Mouse (Mus musculus) CD8-positive naive resting alpha-beta T cell, adult 2 months (primary cell): Measurements from ENCODE around the gene Wnt10a.

Source experiments
- DNase-seq, 2 experiments: peaks; one replicate each; pipeline ENCODE4 v3.0.0; 2022; ENCODE audit warnings: low read depth in 2 of 2, low spot score in 2 of 2

The Wnt10a gene

DNA sequence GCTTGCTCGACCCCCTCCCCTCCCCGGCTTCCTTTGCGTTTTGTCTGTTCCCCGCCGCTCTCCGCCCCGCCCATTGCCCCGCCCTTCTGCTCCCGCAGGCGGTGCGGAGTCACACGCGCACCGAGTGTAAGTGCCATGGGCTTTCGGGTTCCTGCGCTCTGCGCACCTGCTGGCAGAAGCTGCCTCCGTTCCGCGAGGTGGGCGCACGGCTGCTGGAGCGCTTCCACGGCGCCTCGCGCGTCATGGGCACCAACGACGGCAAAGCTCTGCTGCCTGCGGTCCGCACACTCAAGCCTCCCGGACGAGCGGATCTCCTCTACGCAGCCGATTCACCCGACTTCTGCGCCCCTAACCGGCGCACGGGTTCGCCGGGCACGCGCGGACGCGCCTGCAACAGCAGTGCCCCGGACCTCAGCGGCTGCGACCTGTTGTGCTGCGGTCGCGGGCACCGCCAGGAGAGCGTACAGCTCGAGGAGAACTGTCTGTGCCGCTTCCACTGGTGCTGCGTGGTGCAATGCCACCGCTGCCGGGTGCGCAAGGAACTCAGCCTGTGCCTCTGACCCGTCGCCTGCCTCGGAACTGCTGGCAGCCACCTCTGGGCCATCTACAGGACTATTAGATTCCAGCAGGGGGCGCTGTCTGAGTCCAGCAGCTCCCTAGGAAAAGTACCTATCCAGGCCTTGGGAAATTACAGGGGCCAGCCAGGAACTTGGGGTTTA, 7.1 kb upstream of the Wnt10a start:
- DNase-seq: no peak

DNA sequence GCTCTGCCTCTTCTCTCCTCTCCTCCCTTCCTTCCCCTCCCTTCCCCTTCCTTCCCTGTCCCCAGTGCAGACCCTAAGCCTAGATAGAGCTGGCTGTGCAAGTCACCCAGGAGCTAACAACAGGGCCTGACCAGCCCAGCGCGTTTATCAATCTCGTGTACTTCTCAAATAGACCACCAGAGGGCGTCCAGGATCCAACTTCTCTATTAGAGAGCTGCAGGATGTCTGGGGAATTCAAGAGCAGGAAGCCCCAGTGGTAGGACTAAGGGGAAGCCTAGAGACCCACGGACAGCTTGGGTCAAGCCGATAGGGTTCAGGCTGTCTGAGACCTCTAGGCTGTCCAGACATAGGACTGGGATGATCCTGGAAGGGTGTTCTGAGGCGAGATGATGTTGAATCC, 3.5 kb upstream of the Wnt10a start:
- DNase-seq: peak; percentile 82 to 84

DNA sequence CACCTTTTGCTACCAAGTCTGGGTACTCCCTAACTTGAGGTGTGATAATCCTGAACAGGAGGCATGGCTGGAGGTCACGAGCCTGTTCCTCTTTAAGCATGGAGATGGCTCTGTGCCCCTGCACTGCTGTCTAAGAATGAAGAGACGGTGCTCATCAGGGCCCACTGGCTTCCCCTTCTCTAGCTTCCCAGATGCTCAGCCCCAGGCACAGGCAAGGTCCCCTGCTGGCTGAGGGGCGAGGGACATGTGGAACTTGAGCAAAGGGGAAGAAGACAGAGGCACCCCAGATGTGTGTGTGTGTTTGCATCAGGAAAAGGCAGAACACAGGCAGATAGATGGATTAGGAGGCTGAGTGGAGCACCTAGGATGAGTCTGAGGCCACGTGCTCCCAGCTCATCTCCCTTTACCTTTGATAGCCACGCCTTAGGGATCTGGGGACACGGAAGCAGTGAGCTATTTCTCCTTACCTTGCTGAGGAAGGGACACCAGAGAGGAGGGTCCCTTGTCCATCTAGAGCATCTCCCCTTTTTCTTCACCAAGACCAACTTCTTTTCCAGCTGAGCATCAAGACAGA, 2.6 kb upstream of the Wnt10a start:
- DNase-seq: no peak

DNA sequence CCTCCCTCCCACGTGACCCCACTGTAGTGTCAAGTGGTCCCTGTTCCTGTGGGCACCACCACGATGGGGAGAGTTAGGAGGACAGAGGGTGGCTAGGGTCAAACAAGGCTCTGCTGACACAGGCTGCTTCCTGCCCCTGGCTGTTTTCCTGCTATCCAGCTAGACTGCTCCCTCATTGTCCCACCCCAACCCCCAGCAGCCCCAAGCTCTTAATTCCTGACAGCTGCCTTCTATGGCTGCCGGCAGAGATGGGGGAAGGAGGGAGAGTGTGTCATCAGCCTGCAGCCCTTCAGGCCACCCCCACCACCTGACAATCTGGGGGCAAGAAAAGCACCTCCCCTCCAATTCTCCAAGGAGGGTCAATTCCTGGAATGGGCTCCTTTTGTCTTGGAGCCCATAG, 1.2 kb upstream of the Wnt10a start:
- DNase-seq: no peak

DNA sequence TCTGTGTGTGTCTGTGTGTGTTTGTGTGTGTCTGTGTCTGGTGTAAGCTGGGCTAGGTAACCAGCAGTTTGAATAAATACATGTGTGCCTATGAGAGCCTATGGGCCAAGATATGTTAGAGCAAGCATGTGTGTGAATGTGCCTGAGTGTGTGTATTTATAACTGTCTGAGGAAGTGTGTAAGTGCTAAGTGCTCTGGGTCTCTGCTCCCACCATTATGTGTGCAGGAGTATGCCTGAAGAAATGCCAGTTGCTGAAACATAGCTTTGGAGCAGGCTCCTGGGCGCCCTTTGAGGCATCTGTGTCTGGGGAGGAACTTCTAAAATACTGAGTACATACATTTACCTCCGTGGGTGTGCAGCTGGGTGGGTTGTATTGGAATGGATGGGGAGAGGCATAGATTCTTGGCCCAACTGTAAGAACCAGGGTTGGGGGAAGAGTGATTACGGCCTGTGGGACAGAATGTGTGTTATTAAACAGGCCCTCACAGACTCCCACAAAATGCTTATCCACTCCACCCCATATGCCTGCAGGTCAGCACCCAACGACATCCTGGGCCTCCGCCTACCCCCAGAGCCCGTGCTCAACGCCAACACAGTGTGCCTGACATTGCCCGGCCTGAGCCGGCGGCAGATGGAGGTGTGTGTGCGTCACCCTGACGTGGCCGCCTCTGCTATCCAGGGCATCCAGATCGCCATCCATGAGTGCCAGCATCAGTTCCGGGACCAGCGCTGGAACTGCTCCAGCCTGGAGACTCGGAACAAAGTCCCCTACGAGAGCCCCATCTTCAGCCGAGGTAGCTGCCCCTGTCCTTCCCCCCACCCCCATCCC, 1.7 kb downstream of the Wnt10a start:
- DNase-seq: no peak

DNA sequence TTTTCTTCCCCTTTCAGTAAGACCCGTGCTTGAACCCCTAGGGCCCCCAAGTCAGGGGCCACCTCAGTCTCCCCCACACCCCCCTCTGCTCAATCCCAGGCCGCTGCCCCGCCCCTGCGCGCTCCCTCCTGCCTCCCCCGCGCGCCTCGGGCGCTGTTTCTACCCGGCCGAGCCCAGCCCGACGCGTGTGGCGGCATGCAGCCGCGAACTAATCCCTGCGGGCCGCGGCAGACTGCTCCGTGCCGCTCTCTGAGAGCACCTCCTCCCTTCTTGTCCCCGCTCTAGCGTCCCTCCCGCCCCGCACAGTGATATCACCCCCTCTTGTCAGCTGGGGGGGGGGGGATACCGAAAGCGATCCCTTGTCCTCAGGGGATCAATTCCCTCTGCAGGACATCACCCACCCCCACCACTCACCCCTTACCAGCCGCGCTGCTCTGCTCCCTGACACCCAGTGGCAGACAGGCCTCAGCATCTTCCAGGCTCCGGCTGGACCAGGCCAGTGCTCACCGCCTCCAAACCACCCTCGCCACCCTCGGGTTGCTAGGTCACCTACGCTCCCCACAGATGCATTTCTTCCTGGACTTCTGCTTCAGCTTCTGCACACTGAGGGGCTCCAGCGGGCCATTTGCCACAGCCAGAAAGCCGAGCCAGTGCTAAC, 3.3 kb downstream of the Wnt10a start:
- DNase-seq: no peak

DNA sequence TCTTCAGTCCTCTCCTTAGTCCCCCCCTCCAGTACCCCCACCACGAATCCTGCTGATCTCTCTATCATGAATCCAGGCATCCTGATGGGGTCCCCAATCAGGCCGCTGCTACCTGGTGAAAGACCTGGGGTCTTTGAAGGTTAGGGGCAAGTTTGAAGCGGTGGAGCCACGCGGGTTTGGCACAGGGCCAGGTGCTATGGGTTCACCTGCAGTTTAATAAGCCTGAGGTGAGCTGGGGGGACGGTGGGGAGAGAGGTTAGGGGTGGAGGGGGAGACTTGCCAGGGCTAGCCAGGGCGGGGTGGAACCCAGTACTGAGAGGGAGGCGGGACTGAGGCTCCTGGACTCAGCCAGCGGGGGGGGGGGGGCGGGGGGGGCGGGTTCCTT, 3.8 kb downstream of the Wnt10a start:
- no peak for DNase-seq

DNA sequence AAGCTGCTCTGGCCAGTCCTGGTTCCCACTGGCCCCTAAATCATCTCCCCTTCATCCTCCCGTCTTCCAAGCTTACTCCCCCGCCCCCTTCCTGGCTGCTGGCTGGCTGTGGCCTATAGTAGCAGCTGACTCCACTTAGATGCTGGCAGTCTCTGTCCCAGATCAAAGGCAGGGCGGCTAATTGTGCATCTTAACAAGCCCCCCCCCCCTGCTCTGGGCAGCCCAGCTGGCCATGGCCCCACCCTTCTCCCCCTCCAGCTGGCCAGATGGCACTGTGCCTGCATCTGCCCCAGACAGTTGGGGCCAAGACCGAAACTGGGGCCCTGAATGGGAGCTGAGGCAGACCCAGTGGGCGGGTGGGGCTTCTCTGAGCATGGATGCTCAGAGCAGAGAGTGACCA, 6.1 kb downstream of the Wnt10a start:
- DNase-seq: no peak

DNA sequence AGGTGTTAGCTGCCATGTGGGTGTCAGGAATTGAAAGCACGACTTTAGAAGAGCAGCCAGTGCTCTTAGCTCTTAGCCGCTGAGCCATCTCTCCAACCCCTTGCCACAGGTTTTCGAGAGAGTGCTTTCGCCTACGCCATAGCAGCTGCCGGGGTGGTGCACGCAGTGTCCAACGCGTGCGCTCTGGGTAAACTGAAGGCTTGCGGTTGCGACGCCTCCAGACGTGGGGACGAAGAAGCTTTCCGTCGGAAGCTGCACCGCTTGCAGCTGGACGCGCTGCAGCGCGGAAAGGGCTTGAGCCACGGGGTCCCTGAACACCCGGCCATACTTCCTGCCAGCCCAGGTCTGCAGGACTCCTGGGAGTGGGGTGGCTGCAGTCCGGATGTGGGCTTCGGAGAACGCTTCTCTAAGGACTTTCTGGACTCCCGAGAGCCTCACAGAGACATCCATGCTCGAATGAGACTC, 9.1 kb downstream of the Wnt10a start:
- DNase-seq: no peak

DNA sequence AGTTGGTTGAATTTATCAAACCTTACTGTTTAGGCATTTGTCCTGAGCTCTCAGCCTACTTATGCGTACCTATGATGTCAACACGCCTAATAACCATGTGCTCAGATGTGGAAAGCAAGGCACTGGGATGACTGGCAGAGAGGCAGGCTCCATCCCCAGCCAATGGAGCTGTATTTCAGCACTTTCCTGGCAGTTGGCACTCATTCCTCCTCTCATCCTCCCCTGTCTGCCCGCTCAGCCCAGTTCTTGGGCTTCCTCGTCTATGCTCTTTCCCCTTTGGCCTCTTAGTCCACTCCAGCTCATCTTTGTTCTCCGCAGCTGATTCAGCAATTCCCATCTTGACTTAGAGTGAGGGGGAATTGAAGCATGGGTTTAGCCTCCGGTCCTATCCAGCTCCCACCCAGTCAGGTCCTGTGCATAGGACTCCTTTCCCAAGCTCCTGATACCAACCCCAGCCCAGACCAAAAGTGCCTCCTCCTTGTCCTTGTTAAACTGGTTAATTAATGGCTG, 10.4 kb downstream of the Wnt10a start:
- no peak for DNase-seq

DNA sequence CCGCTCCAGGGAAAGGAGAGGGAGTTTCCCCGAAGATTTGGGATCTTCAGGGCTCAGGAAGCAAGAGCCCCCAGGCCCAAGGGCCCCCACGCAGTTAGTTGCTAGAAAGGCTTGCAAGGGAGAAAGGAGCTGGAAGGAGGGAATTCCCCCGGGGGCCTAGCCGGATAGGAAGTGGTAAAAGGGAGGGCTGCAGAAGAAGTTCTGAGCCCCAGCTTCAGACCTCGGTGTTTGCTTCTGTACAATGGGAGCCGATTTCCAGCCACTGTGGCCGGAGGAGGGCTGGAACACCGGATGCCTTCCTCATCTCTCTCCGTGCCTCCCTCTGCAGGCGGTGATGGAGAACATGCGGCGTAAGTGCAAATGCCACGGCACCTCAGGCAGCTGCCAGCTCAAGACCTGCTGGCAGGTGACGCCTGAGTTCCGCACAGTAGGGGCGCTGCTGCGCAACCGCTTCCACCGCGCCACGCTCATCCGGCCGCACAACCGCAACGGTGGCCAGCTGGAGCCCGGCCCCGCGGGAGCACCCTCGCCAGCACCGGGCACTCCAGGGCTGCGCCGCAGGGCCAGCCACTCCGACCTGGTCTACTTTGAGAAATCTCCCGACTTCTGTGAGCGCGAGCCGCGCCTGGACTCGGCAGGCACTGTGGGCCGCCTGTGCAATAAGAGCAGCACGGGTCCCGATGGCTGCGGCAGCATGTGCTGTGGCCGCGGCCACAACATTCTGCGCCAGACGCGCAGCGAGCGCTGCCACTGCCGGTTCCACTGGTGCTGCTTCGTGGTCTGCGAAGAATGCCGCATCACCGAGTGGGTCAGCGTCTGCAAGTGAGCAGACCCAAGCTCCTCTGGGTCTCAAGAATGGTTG, 11.7 kb downstream of the Wnt10a start:
- peak; percentile 60 to 64 for DNase-seq

DNA sequence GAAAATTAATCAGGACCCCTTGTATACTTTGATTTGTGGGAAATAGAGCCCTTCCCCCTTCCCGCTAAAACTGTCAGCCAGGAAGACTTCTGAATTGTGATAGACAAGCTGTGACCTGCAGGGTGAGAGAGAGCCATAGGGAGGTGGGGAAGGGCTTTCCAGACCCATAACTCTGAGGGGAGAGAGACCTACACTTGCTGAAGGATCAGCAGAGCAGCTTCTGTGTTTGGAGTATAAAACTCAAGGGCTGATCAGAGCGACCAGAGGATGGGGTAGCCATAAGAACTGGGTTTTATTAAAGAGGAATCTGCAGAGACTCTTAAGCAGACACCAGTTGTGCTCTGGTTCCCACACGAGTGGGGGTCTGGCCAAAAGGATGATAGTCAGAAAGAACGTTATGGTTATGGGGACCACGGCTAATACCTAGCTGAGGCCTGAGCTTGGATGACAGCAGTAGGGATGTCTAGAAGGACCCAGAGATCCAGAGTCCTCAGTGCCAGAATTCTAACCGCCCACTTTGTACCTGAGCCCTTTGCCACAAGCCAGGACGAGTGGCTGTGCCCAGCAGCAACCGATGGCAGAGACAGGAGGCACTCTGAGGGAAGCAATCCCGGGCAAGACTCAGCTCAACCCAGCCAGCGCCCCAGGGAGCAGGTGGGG, 13.0 kb downstream of the Wnt10a start:
- no peak for DNase-seq

DNA sequence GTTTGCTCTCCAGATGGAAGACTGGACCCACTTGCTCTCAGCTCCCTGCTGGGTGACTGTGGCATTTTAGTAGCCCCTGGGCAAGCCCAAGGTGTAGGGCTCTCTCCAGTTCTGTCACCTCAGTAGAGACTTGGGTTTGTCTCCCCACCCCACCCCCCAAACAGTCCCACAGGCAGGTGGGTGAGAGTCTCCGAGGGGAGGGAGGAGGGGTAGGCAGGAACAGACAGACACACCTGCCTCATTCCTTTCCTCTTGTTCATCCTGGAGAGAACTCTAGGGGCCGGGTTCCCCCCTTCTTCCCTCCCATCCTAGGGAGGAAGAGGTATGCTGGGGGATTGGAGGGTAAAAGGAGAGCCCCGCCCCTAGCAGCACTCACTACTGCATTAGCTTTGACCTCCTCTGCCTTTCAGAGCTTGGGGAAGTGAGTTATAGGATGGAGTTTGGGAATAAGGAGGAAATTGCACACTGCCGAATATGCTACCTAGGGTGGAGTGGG, 14.1 kb downstream of the Wnt10a start:
- no peak for DNase-seq

DNA sequence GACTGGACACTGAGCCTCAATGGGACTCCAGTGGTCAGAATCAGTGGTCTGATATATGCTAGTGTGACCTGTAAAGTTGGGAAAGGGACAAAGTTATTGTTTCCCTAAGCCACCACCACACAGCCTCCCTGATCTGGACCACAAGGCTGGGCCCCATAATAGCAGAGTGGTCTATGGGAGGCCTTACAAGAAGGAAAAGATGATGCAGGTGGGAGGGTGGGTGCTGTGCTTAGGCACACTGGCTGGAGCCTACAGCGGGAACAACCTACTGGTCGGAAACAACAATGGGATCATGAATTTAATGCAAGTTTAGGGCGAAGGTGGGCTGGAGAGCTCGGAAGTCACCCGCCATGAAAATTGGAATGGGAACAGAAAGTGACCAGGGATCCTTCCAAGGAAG, 14.5 kb downstream of the Wnt10a start:
- no peak for DNase-seq

DNA sequence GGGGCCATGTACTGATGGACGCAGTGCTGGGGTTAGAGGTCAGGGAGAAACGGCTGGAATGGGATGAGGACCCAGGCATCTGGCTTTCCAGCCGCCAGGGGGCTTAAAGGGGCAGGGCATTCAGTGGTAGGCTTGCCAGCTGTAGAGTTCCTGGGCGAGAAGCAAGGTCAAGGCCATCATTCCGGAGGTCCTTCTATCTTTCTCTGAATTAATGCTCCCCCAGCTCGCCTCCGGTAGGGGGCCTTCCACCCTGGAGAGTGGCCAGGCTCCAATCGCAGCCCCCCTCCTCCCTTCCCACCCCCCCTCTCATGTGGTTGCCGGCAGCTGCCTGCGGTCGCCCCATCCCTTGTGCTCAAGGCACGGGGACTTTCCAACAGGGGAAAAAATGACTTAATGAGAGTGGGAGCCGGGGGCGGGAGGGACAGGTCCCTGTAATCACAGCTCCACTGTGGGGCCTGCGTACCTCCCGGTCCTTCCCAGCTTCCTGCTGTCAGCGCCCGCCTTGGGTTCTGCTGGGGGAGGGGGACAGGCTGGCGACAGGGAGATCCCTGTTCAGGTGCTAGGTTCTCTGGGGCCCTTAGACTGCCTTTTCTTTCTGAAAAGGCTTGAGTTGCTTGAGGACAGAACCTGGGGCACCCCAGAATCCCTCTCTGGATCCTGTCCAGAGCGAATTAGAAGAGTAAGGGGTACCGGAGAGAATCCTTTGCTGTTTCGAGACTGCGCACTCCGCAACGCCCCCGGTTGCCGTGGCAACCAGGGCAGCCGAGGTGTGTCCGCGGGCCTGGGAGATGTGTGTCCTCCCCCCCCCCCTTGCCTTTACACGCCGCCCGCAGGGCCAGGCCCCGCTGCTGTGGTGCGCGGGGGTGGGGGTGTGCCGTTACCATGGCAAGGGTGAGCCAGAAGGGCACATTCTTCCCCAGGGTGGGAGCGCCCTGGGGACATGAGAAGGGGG, 15.3 kb downstream of the Wnt10a start:
- peak; percentile 45 to 48 for DNase-seq

DNA sequence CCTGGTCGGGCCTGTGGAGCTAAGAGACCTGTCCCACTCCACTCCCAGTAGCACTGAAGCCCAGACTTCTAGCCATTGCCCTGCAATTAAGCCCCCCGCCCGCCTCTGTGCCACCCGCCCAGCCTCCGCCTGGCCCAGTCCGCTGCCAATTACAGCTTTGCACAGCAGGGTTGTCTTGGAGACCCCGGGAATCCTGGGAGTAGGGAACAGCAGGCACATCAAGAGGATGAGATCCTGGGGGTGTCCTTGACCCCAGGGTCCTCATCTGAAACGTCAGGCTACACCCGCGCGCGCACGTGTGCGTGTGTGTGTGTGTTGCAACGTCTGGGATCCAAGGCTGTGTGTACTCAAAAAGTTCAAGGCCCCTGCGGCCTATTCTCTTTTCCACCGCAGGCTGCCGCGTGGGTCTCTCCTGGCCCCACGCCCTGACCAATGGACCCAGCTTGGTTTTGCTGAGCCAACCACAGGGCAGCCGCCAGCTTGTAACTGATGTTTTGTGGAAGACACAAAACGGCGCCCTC, 16.3 kb downstream of the Wnt10a start:
- DNase-seq: no peak

DNA sequence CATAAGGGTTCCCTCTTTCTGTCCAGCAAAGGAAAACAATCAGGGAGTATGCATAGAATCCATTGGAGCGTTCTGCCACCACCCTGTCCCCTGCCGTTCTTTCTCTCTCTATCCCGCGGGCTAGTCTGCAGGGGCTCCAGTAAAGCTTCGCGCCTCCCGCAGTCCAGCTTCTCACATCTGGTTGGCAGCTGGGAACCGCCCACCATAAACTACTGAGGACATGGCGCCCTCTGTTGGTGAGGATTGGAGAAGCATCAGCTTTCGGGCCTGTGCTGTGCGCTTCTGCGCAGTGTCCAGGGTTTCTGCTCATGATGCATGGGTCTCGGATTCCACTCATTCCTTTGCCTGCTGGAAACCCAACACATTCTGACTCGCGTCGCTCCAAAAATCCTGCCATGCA, 16.8 kb downstream of the Wnt10a start:
- DNase-seq: peak; percentile 87 to 91

DNA sequence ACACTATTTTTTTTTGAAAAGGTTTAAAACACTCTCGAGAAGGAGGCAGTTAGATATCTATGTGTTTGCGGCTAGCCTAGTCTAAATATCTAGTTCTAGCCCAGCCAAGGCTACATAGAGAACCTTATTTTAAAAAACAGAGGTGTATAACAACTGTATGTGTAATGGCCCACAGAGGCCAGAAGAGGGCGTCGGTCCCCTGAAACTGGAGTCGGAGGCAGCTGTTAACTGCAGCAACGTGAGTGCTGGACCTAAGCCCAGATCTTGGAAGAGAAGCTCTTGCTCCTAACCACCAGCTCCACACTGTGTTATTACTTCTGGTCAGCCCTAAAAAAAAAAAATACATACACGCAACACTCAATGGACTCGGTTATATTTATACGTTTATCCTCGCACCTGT, 17.7 kb downstream of the Wnt10a start:
- no peak for DNase-seq
